Mouse (Mus musculus) kidney, embryonic 16.5 days (tissue): ENCODE results near the gene B4galt7. TPM values are rescaled to one million over a fixed set of nuclear protein-coding genes. Genes with fewer than 3 reads are reported as not detected.

Source experiments
- ATAC-seq: fragments of 200-750 bp; cut with Nextera tagmentation; 2 replicates; pipeline ENCODE4 v1.8.0; 2017; ENCODE audit warnings: moderate TSS enrichment; ENCODE audit not compliant: low FRiP score, low TSS enrichment
- H3K27ac ChIP-seq: fragments of 300-500 bp; sonication (generic); 2 replicates; pipeline ENCODE4 v1.5.1; 2014; ENCODE audit warnings: low read length
- H3K27me3 ChIP-seq: fragments of 300-500 bp; sonication (generic); 2 replicates; pipeline ENCODE4 v1.6.1; 2014; ENCODE audit warnings: low read length, control low read depth, mixed read lengths; ENCODE audit not compliant: insufficient read depth
- H3K36me3 ChIP-seq: fragments of 300-500 bp; sonication (generic); 2 replicates; pipeline ENCODE4 v1.6.1; 2014; ENCODE audit warnings: low read length, control low read depth, mixed read lengths; ENCODE audit not compliant: insufficient read depth
- H3K4me1 ChIP-seq: fragments of 300-500 bp; sonication (generic); 2 replicates; pipeline ENCODE4 v1.6.1; 2014; ENCODE audit warnings: low read length, control low read depth, mixed read lengths; ENCODE audit not compliant: insufficient read depth
- H3K4me2 ChIP-seq: fragments of 300-500 bp; sonication (generic); replicated peaks from 2 replicates; pipeline ENCODE4 v1.6.1; 2014; ENCODE audit warnings: low read depth, low read length
- H3K4me3 ChIP-seq: fragments of 300-500 bp; sonication (generic); 2 replicates; pipeline ENCODE4 v1.5.1; 2014; ENCODE audit warnings: mild to moderate bottlenecking, low read length
- H3K9ac ChIP-seq: fragments of 300-500 bp; sonication (generic); replicated peaks from 2 replicates; pipeline ENCODE4 v1.6.1; 2014; ENCODE audit warnings: low read length
- H3K9me3 ChIP-seq: fragments of 300-500 bp; sonication (generic); 2 replicates; pipeline ENCODE4 v1.6.1; 2016; ENCODE audit warnings: low read length, control low read depth
- WGBS: fragments of 180-500 bp; shearing (Covaris S2); extraction: QIAGEN DNeasy Blood & Tissue Kit; methylation state at CpG from one replicate; pipeline ENCODE4 v1.1.7; 2014; 5-methylcytosine and 5-hydroxymethylcytosine counted together
- polyA plus RNA-seq: library from polyadenylated mRNA; unstranded; fragments of >200 nt; fragmentation: Nextera tagmentation; extraction: Ambion mirVana; gene quantifications from 2 replicates; pipeline ENCODE4 v1.2.1, GENCODE M21; 2015

B4galt7 gene
- polyA plus RNA-seq, 1 experiment from 2014 or later: 20.0 TPM

DNA sequence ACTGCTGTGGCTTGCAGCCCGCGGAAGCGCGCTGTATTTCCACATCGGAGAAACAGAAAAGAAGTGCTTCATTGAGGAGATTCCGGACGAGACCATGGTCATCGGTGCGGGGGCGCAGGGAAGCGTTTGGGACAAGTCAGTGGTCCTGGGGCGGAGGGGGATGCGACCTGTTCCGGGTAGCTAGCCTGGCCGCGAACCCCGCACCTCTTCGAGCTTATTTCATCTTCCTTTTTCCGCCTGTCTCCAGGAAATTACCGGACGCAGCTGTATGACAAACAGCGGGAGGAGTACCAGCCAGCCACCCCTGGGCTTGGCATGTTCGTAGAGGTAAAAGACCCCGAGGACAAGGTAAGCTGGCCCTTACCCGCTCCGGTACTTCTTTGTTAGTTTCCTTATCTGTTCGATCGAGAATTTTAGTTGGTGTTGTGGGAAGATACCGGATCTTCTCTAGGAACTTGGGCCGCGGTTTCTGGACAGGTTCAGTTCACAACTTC, 6.4 kb upstream of the B4galt7 start:
- peak; percentile 39 for ATAC-seq
- H3K27me3 ChIP-seq: peaks cover 5% of the 10 kb centered on the region; the same call in 1 of the 2 replicates
- no peaks in the 10 kb centered on the region for H3K9me3 ChIP-seq
- peaks cover 30% of the 10 kb centered on the region for H3K36me3 ChIP-seq
- H3K4me2 ChIP-seq: peak overlapping the region; percentile 77
- H3K27ac ChIP-seq: 0 out of 2 replicates have a peak overlapping the region, but pooled peaks have one; percentile 6
- peak overlapping the region; percentile 86 for H3K9ac ChIP-seq
- H3K4me3 ChIP-seq: peak overlapping the region; percentile 93
- WGBS: under 1% methylated on average over 31 of the region's 31 CpGs
- peaks cover 7% of the 10 kb centered on the region for H3K4me1 ChIP-seq

DNA sequence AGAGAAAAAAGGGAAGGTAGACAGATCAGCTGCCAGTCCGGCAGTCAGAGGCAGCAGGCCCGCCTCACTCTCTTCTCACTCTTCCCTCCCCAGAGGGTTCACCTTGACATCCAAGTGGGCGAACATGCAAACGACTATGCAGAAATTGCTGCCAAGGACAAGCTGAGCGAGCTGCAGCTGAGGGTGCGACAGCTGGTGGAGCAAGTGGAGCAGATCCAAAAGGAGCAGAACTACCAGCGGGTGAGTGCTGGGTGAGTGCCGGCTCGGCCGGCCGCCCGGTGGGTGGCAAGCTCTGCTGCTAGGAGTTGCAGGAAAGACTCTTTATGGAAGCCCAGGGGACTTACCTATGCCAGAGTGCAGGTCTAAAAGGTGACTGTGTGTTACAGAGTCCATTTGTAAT, 4.3 kb upstream of the B4galt7 start:
- no peaks in the 10 kb centered on the region for H3K9me3 ChIP-seq
- peaks cover 5% of the 10 kb centered on the region; the same call in 1 of the 2 replicates for H3K27me3 ChIP-seq
- H3K4me3 ChIP-seq: no peak overlapping the region
- no peak overlapping the region for H3K9ac ChIP-seq
- no peak for ATAC-seq
- H3K27ac ChIP-seq: no peak overlapping the region
- 92% methylated on average over 12 of the region's 12 CpGs for WGBS
- H3K4me1 ChIP-seq: peaks cover 7% of the 10 kb centered on the region
- H3K36me3 ChIP-seq: peaks cover 30% of the 10 kb centered on the region
- no peak overlapping the region for H3K4me2 ChIP-seq

DNA sequence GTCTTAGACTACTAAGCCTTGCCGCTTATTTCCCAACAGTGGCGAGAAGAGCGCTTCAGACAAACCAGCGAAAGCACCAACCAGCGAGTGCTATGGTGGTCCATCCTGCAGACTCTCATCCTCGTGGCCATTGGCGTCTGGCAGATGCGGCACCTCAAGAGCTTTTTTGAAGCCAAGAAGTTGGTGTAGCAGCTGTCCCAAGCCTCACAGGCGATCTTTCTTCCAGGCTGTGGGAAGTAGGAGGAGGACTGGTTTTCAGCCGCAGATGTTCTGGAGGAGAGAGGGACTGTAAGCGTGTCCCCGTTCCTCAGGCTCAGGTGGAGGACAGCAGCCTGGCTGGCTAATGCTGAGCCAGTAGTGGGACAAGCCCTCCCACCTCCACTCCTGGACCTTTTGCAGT, 2.9 kb upstream of the B4galt7 start:
- Histone ChIP-seq H3K36me3 (peaks cover 30% of the 10 kb centered on the region), H3K27me3 (0 out of 2 replicates have a peak, but pooled peaks cover under 1% of the 10 kb centered on the region), H3K4me1 (peaks cover 15% of the 10 kb centered on the region), H3K9me3 (no peaks in the 10 kb centered on the region), H3K9ac (no peak overlapping the region), H3K4me2 (no peak overlapping the region), H3K4me3 (no peak overlapping the region), H3K27ac (no peak overlapping the region)
- 96% methylated on average over 12 of the region's 12 CpGs for WGBS
- ATAC-seq: no peak

DNA sequence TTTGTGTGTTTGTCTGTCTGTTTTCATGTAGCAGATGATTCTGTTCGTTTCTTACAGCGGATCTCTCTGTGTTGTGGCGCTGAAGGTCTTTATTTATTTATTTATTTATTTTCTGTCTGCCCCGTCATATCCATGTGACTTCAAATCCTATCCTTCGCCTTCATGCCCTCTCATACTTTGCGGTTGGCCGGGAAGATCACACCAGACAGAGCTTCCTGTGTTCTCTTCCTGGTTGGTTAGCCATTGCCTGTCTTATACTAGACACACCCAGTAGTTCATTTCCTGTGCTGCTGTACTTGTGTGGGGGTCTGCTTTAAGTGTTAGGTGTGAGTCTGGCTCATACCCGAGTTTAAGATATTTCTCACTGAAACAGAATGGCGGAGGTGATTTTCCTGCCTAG, 961 bp downstream of the B4galt7 start:
- Histone ChIP-seq H3K9ac (peak overlapping the region; percentile 82), H3K4me2 (peak overlapping the region; percentile 80), H3K36me3 (peaks cover 34% of the 10 kb centered on the region), H3K27me3 (no peaks in the 10 kb centered on the region), H3K27ac (no peak overlapping the region), H3K9me3 (no peaks in the 10 kb centered on the region), H3K4me3 (peak overlapping the region; percentile 82), H3K4me1 (peaks cover 8% of the 10 kb centered on the region)
- ATAC-seq: no peak
- 13% methylated on average over 9 of the region's 9 CpGs for WGBS

DNA sequence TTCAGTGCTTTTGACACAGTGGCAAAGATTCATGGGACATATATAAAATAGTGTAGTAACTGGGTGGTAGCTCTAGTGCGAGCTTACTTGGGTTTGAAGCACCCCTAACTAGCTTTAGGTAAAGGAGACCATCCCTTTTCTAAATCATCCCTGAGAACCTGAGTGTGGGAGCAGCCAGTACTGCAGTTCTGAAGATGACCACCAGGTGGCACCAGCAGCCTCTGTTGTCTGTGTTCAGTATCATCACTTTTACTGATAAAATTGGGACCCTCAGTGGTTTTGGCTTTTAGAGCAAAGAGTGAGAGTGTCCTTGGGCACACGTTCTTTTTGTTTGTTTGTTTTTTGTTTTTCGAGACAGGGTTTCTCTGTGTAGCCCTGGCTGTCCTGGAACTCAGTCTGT, 1.9 kb downstream of the B4galt7 start:
- H3K9ac ChIP-seq: no peak overlapping the region
- no peak for ATAC-seq
- H3K9me3 ChIP-seq: no peaks in the 10 kb centered on the region
- no peak overlapping the region for H3K4me3 ChIP-seq
- no peak overlapping the region for H3K27ac ChIP-seq
- no peak overlapping the region for H3K4me2 ChIP-seq
- H3K27me3 ChIP-seq: no peaks in the 10 kb centered on the region
- WGBS: 4% methylated on average over 3 of the region's 3 CpGs
- H3K4me1 ChIP-seq: peaks cover 8% of the 10 kb centered on the region
- H3K36me3 ChIP-seq: peaks cover 24% of the 10 kb centered on the region

DNA sequence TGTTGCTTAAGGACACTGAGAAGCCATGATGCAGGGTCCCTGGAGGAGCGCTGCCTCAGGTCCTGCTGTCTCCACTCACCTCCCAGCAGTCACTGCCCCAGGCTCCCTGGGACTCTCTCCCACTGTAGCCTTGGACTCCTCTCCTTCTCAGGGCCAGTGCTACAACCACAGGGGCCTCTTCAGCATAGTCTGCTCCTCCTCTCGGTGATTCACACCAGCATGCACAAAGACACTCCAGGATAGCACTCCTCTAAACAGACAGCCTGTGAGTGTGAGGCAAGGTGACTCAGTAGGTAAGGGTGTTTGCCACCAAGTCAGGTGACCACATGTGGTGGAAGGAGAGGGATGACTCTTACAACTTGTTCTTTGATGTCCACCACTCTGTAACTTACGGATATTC, 4.9 kb downstream of the B4galt7 start:
- Histone ChIP-seq H3K4me2 (no peak overlapping the region), H3K27me3 (no peaks in the 10 kb centered on the region), H3K4me1 (peaks cover 8% of the 10 kb centered on the region), H3K9ac (no peak overlapping the region), H3K36me3 (peaks cover 23% of the 10 kb centered on the region), H3K27ac (no peak overlapping the region), H3K9me3 (no peaks in the 10 kb centered on the region), H3K4me3 (no peak overlapping the region)
- no peak for ATAC-seq
- WGBS: 91% methylated on average over 3 of the region's 3 CpGs

DNA sequence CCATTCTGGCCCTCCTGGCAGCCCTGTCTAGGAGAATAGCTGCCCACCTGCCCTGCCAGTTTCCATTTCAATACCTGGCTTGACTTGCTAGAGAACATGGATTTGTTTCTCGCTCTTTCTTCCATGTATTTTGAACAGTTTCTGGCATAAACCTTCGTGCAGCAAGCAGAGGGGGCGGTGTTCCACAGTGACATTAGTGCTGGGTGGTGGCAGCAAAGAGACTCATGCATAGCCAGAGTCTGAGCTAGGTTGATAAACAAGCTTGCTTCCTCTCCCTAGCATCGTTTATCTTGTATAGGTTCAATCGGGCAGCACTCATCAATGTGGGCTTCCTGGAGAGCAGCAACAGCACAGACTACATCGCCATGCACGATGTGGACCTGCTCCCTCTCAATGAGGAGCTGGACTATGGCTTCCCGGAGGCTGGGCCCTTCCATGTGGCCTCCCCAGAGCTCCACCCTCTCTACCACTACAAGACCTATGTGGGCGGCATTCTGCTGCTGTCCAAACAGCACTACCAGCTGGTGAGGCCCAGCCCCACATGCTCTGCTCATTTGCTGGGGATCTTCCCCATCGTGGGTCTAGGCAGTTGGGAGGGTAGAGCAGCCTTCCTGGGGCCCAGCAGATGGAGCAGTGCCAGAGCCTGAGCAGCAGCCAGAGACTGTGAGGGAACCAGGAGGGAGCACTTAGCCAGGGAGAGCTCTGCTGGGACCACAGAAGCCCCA, 7.4 kb downstream of the B4galt7 start:
- Histone ChIP-seq H3K27me3 (no peaks in the 10 kb centered on the region), H3K27ac (no peak overlapping the region), H3K4me1 (no peaks in the 10 kb centered on the region), H3K4me3 (no peak overlapping the region), H3K9me3 (no peaks in the 10 kb centered on the region), H3K4me2 (no peak overlapping the region), H3K9ac (no peak overlapping the region), H3K36me3 (peaks cover 28% of the 10 kb centered on the region)
- no peak for ATAC-seq
- 79% methylated on average over 10 of the region's 10 CpGs for WGBS

DNA sequence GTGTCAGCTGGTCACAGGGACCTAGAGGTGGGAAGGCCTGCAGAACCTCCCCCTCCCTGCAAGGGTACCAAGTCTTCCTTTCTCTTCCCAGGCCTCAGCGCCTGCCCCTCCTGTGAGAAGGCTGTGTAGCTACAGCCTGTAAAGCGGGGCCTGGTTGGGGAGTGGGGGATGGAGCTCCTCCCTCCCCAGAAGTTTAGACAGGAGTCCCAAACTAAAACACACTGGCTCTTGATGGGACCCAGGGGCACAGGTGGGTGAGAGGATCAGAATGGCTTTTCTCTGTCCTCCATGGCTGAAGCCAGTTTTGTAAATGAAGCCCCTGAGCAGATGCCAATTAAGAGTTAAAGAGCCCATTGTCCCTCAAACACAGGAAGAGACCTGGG, 7.9 kb downstream of the B4galt7 start:
- no peaks in the 10 kb centered on the region for H3K4me1 ChIP-seq
- H3K36me3 ChIP-seq: peaks cover 28% of the 10 kb centered on the region

DNA sequence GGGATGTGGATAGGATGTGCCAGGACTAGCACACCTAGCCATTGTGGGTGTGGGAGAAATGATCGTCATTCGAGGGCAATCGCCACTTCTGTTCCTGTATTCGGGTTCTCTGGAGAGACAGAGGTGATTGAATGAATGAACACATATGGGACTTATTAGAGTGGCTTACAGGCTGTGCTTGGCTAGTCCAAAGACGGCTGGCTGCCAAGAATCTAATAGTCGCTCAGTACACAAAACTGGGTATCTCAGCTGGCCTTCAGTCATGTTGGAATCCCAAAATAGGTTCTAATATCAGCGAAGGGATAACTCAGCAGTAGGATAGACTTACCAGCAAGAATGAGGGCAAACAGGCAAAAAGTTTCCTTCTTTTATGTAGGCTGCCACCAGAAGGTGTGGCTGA, 12.3 kb downstream of the B4galt7 start:
- Histone ChIP-seq H3K9ac (no peak overlapping the region), H3K27ac (no peak overlapping the region), H3K36me3 (peaks cover 16% of the 10 kb centered on the region), H3K27me3 (no peaks in the 10 kb centered on the region), H3K9me3 (no peaks in the 10 kb centered on the region), H3K4me1 (no peaks in the 10 kb centered on the region), H3K4me3 (no peak overlapping the region), H3K4me2 (no peak overlapping the region)
- WGBS: 89% methylated on average over 7 of the region's 7 CpGs
- no peak for ATAC-seq

More for the DNA sequence above, 7.9 kb downstream of the B4galt7 start:
- Histone ChIP-seq H3K27me3 (no peaks in the 10 kb centered on the region), H3K4me3 (no peak overlapping the region), H3K9ac (no peak overlapping the region), H3K27ac (no peak overlapping the region), H3K4me2 (no peak overlapping the region), H3K9me3 (no peaks in the 10 kb centered on the region)
- 89% methylated on average over 2 of the region's 2 CpGs for WGBS
- no peak for ATAC-seq

DNA sequence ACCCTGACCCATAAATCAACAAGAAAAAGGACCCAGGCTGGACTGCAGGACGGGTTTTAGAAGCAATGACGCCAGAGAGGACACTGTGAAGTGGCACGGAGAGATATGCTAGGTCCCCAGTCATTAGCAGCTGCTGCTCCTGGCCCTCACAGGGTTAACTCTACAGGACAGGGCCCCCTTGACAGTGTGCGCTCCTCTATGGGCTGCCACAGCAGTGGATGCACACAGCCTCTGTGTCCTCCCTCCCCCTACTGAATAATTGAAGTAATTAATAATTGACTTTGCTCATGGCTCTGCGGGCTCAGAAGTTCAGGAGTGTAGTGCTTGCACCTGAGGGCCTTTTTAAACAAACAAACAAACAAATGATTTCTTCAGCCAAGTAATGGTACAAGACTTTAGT, 13.8 kb downstream of the B4galt7 start:
- H3K27me3 ChIP-seq: no peaks in the 10 kb centered on the region
- H3K9ac ChIP-seq: no peak overlapping the region
- H3K36me3 ChIP-seq: peaks cover 9% of the 10 kb centered on the region
- no peak overlapping the region for H3K4me3 ChIP-seq
- peak; percentile 63; the same call in 1 of the 2 replicates for ATAC-seq
- H3K4me2 ChIP-seq: no peak overlapping the region
- no peaks in the 10 kb centered on the region for H3K9me3 ChIP-seq
- H3K4me1 ChIP-seq: no peaks in the 10 kb centered on the region
- H3K27ac ChIP-seq: no peak overlapping the region
- WGBS: 35% methylated on average over 5 of the region's 5 CpGs
